Mouse (Mus musculus): ENCODE results near the gene Dclk1. TPM values are rescaled to one million over a fixed set of nuclear protein-coding genes. Genes with fewer than 3 reads are reported as not detected.

Dclk1 gene
- polyA plus RNA-seq, 1 experiment from 2014 or later: 4.4 TPM

GRCm38 (mm10) chr3:55523735-55524477 lies 281.7 kb downstream of the Dclk1 start:
- DNase-seq (ENCODE audit: low spot score): no peak
- ATAC-seq (ENCODE audit: low FRiP score, low TSS enrichment): no peak
- WGBS: 43% methylated on average over 16 of the region's 16 CpGs
- Histone ChIP-seq H3K27me3 (ENCODE audit: control insufficient read depth, insufficient read depth, low read length) (no peaks in the 10 kb centered on the region), H3K9ac (ENCODE audit: low read length) (no peak overlapping the region), H3K9me3 (ENCODE audit: control insufficient read depth, low read length) (no peaks in the 10 kb centered on the region), H3K4me1 (replicated peaks; ENCODE audit: control insufficient read depth, insufficient read depth) (no peaks in the 10 kb centered on the region), H3K27ac (replicated peaks) (no peak overlapping the region), H3K4me2 (replicated peaks; ENCODE audit: low read depth) (no peak overlapping the region), H3K4me3 (ENCODE audit: low read depth, low read length) (no peak overlapping the region), H3K36me3 (ENCODE audit: control insufficient read depth, insufficient read depth, low read length) (no peaks in the 10 kb centered on the region)
- peak; percentile 32; the same call in 1 of the 2 replicates for TF ChIP-seq CTCF (IDR thresholded peaks at IDR 0.05; ENCODE audit: low read depth)
- TF ChIP-seq EP300 (optimal IDR thresholded peaks at IDR 0.05): no peak

- 81% methylated on average over 9 of the region's 9 CpGs for WGBS
- H3K4me3 ChIP-seq (ENCODE audit: low read depth, low read length): no peak overlapping the region
- no peak overlapping the region for H3K9ac ChIP-seq (ENCODE audit: low read length)
- H3K9me3 ChIP-seq (ENCODE audit: control insufficient read depth, low read length): no peaks in the 10 kb centered on the region
- no peak for TF ChIP-seq EP300 (optimal IDR thresholded peaks at IDR 0.05)
- no peak for TF ChIP-seq CTCF (IDR thresholded peaks at IDR 0.05; ENCODE audit: low read depth)
- no peaks in the 10 kb centered on the region for H3K4me1 ChIP-seq (replicated peaks; ENCODE audit: control insufficient read depth, insufficient read depth)
- no peak overlapping the region for H3K27ac ChIP-seq (replicated peaks)
- no peaks in the 10 kb centered on the region for H3K36me3 ChIP-seq (ENCODE audit: control insufficient read depth, insufficient read depth, low read length)
- no peak overlapping the region for H3K4me2 ChIP-seq (replicated peaks; ENCODE audit: low read depth)
- H3K27me3 ChIP-seq (ENCODE audit: control insufficient read depth, insufficient read depth, low read length): no peaks in the 10 kb centered on the region
- DNase-seq (ENCODE audit: low spot score): no peak
- ATAC-seq (ENCODE audit: low FRiP score, low TSS enrichment): no peak
Observed at GRCm38 (mm10) chr3:55524491-55525195, 282.5 kb downstream of the Dclk1 start.

GRCm38 (mm10) chr3:55526470-55526869 lies 284.3 kb downstream of the Dclk1 start:
- Histone ChIP-seq H3K4me2 (replicated peaks; ENCODE audit: low read depth) (no peak overlapping the region), H3K9ac (ENCODE audit: low read length) (no peak overlapping the region), H3K9me3 (ENCODE audit: control insufficient read depth, low read length) (no peaks in the 10 kb centered on the region), H3K27ac (replicated peaks) (no peak overlapping the region), H3K4me3 (ENCODE audit: low read depth, low read length) (no peak overlapping the region), H3K27me3 (ENCODE audit: control insufficient read depth, insufficient read depth, low read length) (no peaks in the 10 kb centered on the region), H3K4me1 (replicated peaks; ENCODE audit: control insufficient read depth, insufficient read depth) (no peaks in the 10 kb centered on the region), H3K36me3 (ENCODE audit: control insufficient read depth, insufficient read depth, low read length) (no peaks in the 10 kb centered on the region)
- TF ChIP-seq CTCF (IDR thresholded peaks at IDR 0.05; ENCODE audit: low read depth): no peak
- no peak for TF ChIP-seq EP300 (optimal IDR thresholded peaks at IDR 0.05)
- DNase-seq (ENCODE audit: low spot score): no peak
- ATAC-seq (ENCODE audit: low FRiP score, low TSS enrichment): no peak
- WGBS: 69% methylated on average over 3 of the region's 3 CpGs

GRCm38 (mm10) chr3:55527566-55527965 lies 285.4 kb downstream of the Dclk1 start:
- TF ChIP-seq EP300 (optimal IDR thresholded peaks at IDR 0.05) (no peak), CTCF (IDR thresholded peaks at IDR 0.05; ENCODE audit: low read depth) (no peak)
- WGBS: 25% methylated on average over 1 of the region's 1 CpGs
- Histone ChIP-seq H3K4me3 (ENCODE audit: low read depth, low read length) (no peak overlapping the region), H3K4me2 (replicated peaks; ENCODE audit: low read depth) (no peak overlapping the region), H3K27ac (replicated peaks) (no peak overlapping the region), H3K9me3 (ENCODE audit: control insufficient read depth, low read length) (no peaks in the 10 kb centered on the region), H3K36me3 (ENCODE audit: control insufficient read depth, insufficient read depth, low read length) (no peaks in the 10 kb centered on the region), H3K27me3 (ENCODE audit: control insufficient read depth, insufficient read depth, low read length) (no peaks in the 10 kb centered on the region), H3K4me1 (replicated peaks; ENCODE audit: control insufficient read depth, insufficient read depth) (no peaks in the 10 kb centered on the region), H3K9ac (ENCODE audit: low read length) (no peak overlapping the region)
- DNase-seq (ENCODE audit: low spot score) (no peak), ATAC-seq (ENCODE audit: low FRiP score, low TSS enrichment) (no peak)

- Histone ChIP-seq H3K4me2 (replicated peaks; ENCODE audit: low read depth) (no peak overlapping the region), H3K36me3 (ENCODE audit: control insufficient read depth, insufficient read depth, low read length) (no peaks in the 10 kb centered on the region), H3K9ac (ENCODE audit: low read length) (no peak overlapping the region), H3K27ac (replicated peaks) (no peak overlapping the region), H3K9me3 (ENCODE audit: control insufficient read depth, low read length) (no peaks in the 10 kb centered on the region), H3K4me1 (replicated peaks; ENCODE audit: control insufficient read depth, insufficient read depth) (no peaks in the 10 kb centered on the region), H3K4me3 (ENCODE audit: low read depth, low read length) (no peak overlapping the region), H3K27me3 (ENCODE audit: control insufficient read depth, insufficient read depth, low read length) (no peaks in the 10 kb centered on the region)
- ATAC-seq (ENCODE audit: low FRiP score, low TSS enrichment): no peak
- no peak for TF ChIP-seq EP300 (optimal IDR thresholded peaks at IDR 0.05)
- TF ChIP-seq CTCF (IDR thresholded peaks at IDR 0.05; ENCODE audit: low read depth): no peak
- 92% methylated on average over 5 of the region's 5 CpGs for WGBS
- DNase-seq (ENCODE audit: low spot score): no peak
Observed at GRCm38 (mm10) chr3:55528012-55528411, 285.8 kb downstream of the Dclk1 start.

GRCm38 (mm10) chr3:55529414-55529813 lies 287.2 kb downstream of the Dclk1 start:
- TF ChIP-seq CTCF (IDR thresholded peaks at IDR 0.05; ENCODE audit: low read depth) (no peak), EP300 (optimal IDR thresholded peaks at IDR 0.05) (no peak)
- Histone ChIP-seq H3K9me3 (ENCODE audit: control insufficient read depth, low read length) (no peaks in the 10 kb centered on the region), H3K4me2 (replicated peaks; ENCODE audit: low read depth) (no peak overlapping the region), H3K36me3 (ENCODE audit: control insufficient read depth, insufficient read depth, low read length) (no peaks in the 10 kb centered on the region), H3K4me3 (ENCODE audit: low read depth, low read length) (no peak overlapping the region), H3K27ac (replicated peaks) (no peak overlapping the region), H3K27me3 (ENCODE audit: control insufficient read depth, insufficient read depth, low read length) (no peaks in the 10 kb centered on the region), H3K9ac (ENCODE audit: low read length) (no peak overlapping the region), H3K4me1 (replicated peaks; ENCODE audit: control insufficient read depth, insufficient read depth) (no peaks in the 10 kb centered on the region)
- WGBS: 78% methylated on average over 2 of the region's 2 CpGs
- no peak for DNase-seq (ENCODE audit: low spot score)
- no peak for ATAC-seq (ENCODE audit: low FRiP score, low TSS enrichment)
